Mouse (Mus musculus): ENCODE measurements around the gene Zfp229. TPM values are rescaled to one million over a fixed set of nuclear protein-coding genes. Genes with fewer than 3 reads are reported as not detected.

Gene Zfp229
- polyA plus RNA-seq, 1 experiment from 2014 or later, result 2.5 TPM

DNA sequence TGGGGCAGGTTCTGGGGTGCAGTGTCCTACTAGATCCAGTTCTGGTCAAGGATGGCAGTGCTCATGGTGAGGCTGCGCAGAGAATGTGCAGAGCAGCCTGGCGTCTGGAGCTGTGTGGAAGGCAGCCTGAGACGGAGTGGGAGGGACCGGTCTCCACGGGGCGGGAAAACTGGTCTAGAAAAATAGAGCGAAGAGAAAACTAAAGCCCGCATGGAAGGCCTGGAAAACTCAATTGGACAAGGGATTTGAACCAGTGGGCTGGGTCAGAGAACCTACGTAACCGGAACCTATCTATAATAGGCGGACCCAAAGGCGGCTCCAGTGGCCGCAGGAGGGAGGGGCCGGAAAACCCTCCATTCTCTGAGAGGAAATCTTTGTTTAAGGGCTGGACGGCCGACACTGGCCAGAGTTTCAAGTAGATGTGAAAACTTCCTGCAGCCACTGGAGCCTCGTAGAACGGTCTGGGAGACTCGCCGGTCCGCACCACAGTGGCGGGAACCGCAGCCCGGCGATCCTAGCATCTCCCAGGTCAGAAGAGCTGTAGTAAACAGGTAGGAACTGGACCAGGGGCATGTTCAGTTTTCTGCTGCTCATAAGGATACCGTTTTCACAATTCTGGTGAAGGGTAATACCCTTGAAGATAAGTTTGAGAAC is 23.1 kb upstream of the Zfp229 start, which contains the start of gene Zfp760:
TSS of gene Zfp760 (plus strand) at position 399 of the 654 bp plus-strand sequence.
- ATAC-seq (ENCODE audit: low FRiP score, low TSS enrichment) (peak; percentile 99), DNase-seq (ENCODE audit: low spot score) (peak; percentile 89)
- no peaks in the 10 kb centered on the region for H3K36me3 ChIP-seq (ENCODE audit: control insufficient read depth, insufficient read depth, low read length)
- H3K27ac ChIP-seq (replicated peaks), result peak within 1 kb of the TSS; percentile 90
- peak within 1 kb of the TSS; percentile 68 for H3K9ac ChIP-seq (ENCODE audit: low read length)
- H3K4me3 ChIP-seq (ENCODE audit: low read depth, low read length), result peak within 1 kb of the TSS; percentile 57
- TF ChIP-seq CTCF (IDR thresholded peaks at IDR 0.05; ENCODE audit: low read depth), result no peak
- no peaks in the 10 kb centered on the region for H3K9me3 ChIP-seq (ENCODE audit: control insufficient read depth, low read length)
- H3K4me2 ChIP-seq (replicated peaks; ENCODE audit: low read depth), result peak within 1 kb of the TSS; percentile 58
- H3K27me3 ChIP-seq (ENCODE audit: control insufficient read depth, insufficient read depth, low read length), result no peaks in the 10 kb centered on the region
- WGBS, result 6% methylated on average over 26 of the region's 26 CpGs
- H3K4me1 ChIP-seq (replicated peaks; ENCODE audit: control insufficient read depth, insufficient read depth), result no peaks in the 10 kb centered on the region

DNA sequence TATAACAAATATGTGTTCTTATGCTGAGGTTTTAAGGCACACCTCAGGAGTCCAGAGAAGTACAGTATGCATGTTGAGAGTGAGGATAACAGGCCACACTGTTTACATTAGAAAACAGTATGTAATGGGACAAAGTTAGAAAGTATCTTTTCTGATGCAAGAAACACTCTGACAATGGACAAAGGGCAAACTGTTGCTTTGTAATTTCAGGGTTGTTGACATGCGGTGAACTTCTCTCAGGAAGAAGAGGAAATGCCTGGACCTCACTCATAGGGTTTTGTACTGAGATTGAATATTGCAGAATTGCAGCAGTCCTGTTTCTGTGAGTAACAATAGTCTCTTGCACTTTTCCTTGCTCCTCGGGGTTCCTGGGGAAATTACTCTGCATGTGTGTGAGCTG is 22.2 kb upstream of the Zfp229 start:
- no peaks in the 10 kb centered on the region for H3K9me3 ChIP-seq (ENCODE audit: control insufficient read depth, low read length)
- peak overlapping the region; percentile 36 for H3K9ac ChIP-seq (ENCODE audit: low read length)
- no peak for DNase-seq (ENCODE audit: low spot score)
- no peak for TF ChIP-seq EP300 (optimal IDR thresholded peaks at IDR 0.05)
- TF ChIP-seq CTCF (IDR thresholded peaks at IDR 0.05; ENCODE audit: low read depth), result no peak
- H3K4me1 ChIP-seq (replicated peaks; ENCODE audit: control insufficient read depth, insufficient read depth), result no peaks in the 10 kb centered on the region
- H3K27me3 ChIP-seq (ENCODE audit: control insufficient read depth, insufficient read depth, low read length), result no peaks in the 10 kb centered on the region
- no peaks in the 10 kb centered on the region for H3K36me3 ChIP-seq (ENCODE audit: control insufficient read depth, insufficient read depth, low read length)
- H3K4me3 ChIP-seq (ENCODE audit: low read depth, low read length), result peak overlapping the region; percentile 8; the same call in 1 of the 2 replicates
- WGBS, result 41% methylated on average over 2 of the region's 2 CpGs
- peak overlapping the region; percentile 58 for H3K4me2 ChIP-seq (replicated peaks; ENCODE audit: low read depth)
- no peak overlapping the region; the same call in 1 of the 2 replicates for H3K27ac ChIP-seq (replicated peaks)
- ATAC-seq (ENCODE audit: low FRiP score, low TSS enrichment), result no peak

GRCm38 (mm10) chr17:21733049-21733448 is 2.5 kb downstream of the Zfp229 start:
- no peaks in the 10 kb centered on the region for H3K4me1 ChIP-seq (replicated peaks; ENCODE audit: control insufficient read depth, insufficient read depth)
- H3K4me3 ChIP-seq (ENCODE audit: low read depth, low read length), result peak overlapping the region; percentile 75
- H3K27ac ChIP-seq (replicated peaks), result peak overlapping the region; percentile 56
- H3K4me2 ChIP-seq (replicated peaks; ENCODE audit: low read depth), result peak overlapping the region; percentile 58
- no peaks in the 10 kb centered on the region; the same call in 1 of the 2 replicates for H3K36me3 ChIP-seq (ENCODE audit: control insufficient read depth, insufficient read depth, low read length)
- WGBS, result 73% methylated on average over 4 of the region's 4 CpGs
- no peaks in the 10 kb centered on the region for H3K27me3 ChIP-seq (ENCODE audit: control insufficient read depth, insufficient read depth, low read length)
- TF ChIP-seq CTCF (IDR thresholded peaks at IDR 0.05; ENCODE audit: low read depth), result no peak
- peak overlapping the region; percentile 54 for H3K9ac ChIP-seq (ENCODE audit: low read length)
- DNase-seq (ENCODE audit: low spot score) (no peak), ATAC-seq (ENCODE audit: low FRiP score, low TSS enrichment) (no peak)
- no peaks in the 10 kb centered on the region for H3K9me3 ChIP-seq (ENCODE audit: control insufficient read depth, low read length)

DNA sequence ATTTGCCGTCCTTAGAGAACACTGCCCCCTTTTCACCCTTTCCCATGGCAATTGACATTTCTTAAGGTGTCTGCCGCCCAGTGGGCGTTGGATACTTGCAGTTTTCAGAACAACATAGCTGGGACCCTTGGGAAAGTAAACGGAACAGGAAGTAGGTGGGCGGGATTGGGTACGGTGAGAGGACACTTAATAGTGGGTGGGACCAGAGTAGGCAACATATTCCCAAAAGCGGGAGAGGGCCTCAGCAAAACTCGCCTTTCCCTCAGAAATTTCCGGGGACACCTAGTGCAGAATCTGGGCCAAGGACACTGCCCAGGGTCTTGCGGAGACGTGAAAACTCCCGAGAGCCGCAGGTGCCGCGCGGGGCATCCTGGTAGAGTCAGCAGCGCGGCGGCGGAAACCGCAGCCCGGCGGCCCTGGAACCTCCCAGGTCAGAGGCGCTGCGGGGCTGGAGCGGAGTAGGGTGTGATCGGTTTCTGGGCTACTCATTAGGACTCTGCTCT is 3.0 kb downstream of the Zfp229 start:
- Histone ChIP-seq H3K4me2 (replicated peaks; ENCODE audit: low read depth) (peak overlapping the region; percentile 58), H3K4me3 (ENCODE audit: low read depth, low read length) (peak overlapping the region; percentile 75), H3K36me3 (ENCODE audit: control insufficient read depth, insufficient read depth, low read length) (no peaks in the 10 kb centered on the region; the same call in 1 of the 2 replicates), H3K27ac (replicated peaks) (peak overlapping the region; percentile 56), H3K4me1 (replicated peaks; ENCODE audit: control insufficient read depth, insufficient read depth) (no peaks in the 10 kb centered on the region), H3K27me3 (ENCODE audit: control insufficient read depth, insufficient read depth, low read length) (no peaks in the 10 kb centered on the region), H3K9me3 (ENCODE audit: control insufficient read depth, low read length) (no peaks in the 10 kb centered on the region), H3K9ac (ENCODE audit: low read length) (peak overlapping the region; percentile 79)
- TF ChIP-seq CTCF (IDR thresholded peaks at IDR 0.05; ENCODE audit: low read depth) (peak; percentile 63), EP300 (optimal IDR thresholded peaks at IDR 0.05) (no peak)
- DNase-seq (ENCODE audit: low spot score) (peak; percentile 76), ATAC-seq (ENCODE audit: low FRiP score, low TSS enrichment) (peak; percentile 96)
- WGBS, result under 1% methylated on average over 27 of the region's 27 CpGs

DNA sequence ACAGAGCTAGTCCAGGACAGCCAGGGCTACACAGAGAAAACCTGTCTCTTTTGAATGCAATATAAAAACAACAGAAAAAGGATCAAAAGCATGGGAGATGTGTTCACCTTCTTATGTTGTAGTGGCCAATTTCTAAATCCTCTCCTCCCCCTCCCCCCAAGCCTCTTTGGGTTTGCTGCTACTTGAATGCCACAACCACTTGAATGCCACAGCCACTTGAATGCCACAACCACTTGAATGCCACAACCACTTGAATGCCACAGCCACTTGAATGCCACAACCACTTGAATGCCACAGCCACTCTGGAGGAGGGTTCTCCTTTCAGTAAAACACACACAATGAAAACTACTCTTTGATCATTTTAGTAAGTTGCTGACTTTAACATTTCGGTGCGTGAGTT is 22.2 kb downstream of the Zfp229 start:
- Histone ChIP-seq H3K9ac (ENCODE audit: low read length) (no peak overlapping the region), H3K27ac (replicated peaks) (no peak overlapping the region), H3K36me3 (ENCODE audit: control insufficient read depth, insufficient read depth, low read length) (no peaks in the 10 kb centered on the region), H3K4me2 (replicated peaks; ENCODE audit: low read depth) (no peak overlapping the region), H3K27me3 (ENCODE audit: control insufficient read depth, insufficient read depth, low read length) (no peaks in the 10 kb centered on the region), H3K4me1 (replicated peaks; ENCODE audit: control insufficient read depth, insufficient read depth) (no peaks in the 10 kb centered on the region), H3K4me3 (ENCODE audit: low read depth, low read length) (no peak overlapping the region), H3K9me3 (ENCODE audit: control insufficient read depth, low read length) (no peaks in the 10 kb centered on the region)
- TF ChIP-seq CTCF (IDR thresholded peaks at IDR 0.05; ENCODE audit: low read depth) (no peak), EP300 (optimal IDR thresholded peaks at IDR 0.05) (no peak)
- DNase-seq (ENCODE audit: low spot score), result no peak
- ATAC-seq (ENCODE audit: low FRiP score, low TSS enrichment), result no peak
- 56% methylated on average over 2 of the region's 2 CpGs for WGBS
